Mouse (Mus musculus) spleen, adult 2 months (tissue): ENCODE data around the gene Flnc.

Source experiments
- CTCF ChIP-seq: fragments of 200-500 bp; IDR thresholded peaks from 2 replicates; pipeline ENCODE4 v1.5.1; 2011; ENCODE audit warnings: mild to moderate bottlenecking, inconsistent platforms; ENCODE audit not compliant: insufficient read depth, insufficient read length, insufficient replicate concordance; ENCODE audit errors: extremely low read depth
- POLR2A ChIP-seq: fragments of 200-500 bp; IDR thresholded peaks from 2 replicates; pipeline ENCODE4 v1.6.1; 2011; ENCODE audit warnings: low read depth, low read length, inconsistent platforms

GRCm38 (mm10) chr6:29428171-29428570 lies 4.9 kb upstream of the Flnc start:
- TF ChIP-seq POLR2A, result no peak
- TF ChIP-seq CTCF, result no peak
